Mouse (Mus musculus): ENCODE measurements at regions not wholly inside any gene's neighbourhood (a gene's known extent, or its start where the extent isn't known, plus 50 kb on each side); places are given as distances from the start of the nearest gene placed in this dataset.

- Histone ChIP-seq H3K36me3 (no peaks in the 10 kb centered on the region), H3K9me3 (replicated peaks) (no peaks in the 10 kb centered on the region), H3K9ac (no peak overlapping the region), H3K27ac (peak overlapping the region; percentile 54), H3K4me1 (replicated peaks) (peaks cover 12% of the 10 kb centered on the region; the same call in 1 of the 2 replicates), H3K4me3 (no peak overlapping the region), H3K27me3 (no peaks in the 10 kb centered on the region), H3K4me2 (0 out of 2 replicates have a peak overlapping the region, but pooled peaks have one; percentile 46)
- ATAC-seq (replicated peaks; ENCODE audit: insufficient number of reproducible peaks, insufficient read depth, low FRiP score, low read depth) = no peak
- WGBS = 49% methylated on average over 17 of the region's 17 CpGs
These were observed 85.0 kb downstream of the Bach1 start for GRCm38 (mm10) chr16:87783561-87784304.

GRCm38 (mm10) chr16:87784405-87784994 lies 85.8 kb downstream of the Bach1 start:
- H3K4me3 ChIP-seq = peak overlapping the region; percentile 18
- H3K9ac ChIP-seq = no peak overlapping the region
- WGBS = 29% methylated on average over 13 of the region's 13 CpGs
- no peaks in the 10 kb centered on the region for H3K36me3 ChIP-seq
- peak; percentile 71 for ATAC-seq (replicated peaks; ENCODE audit: insufficient number of reproducible peaks, insufficient read depth, low FRiP score, low read depth)
- peak overlapping the region; percentile 46 for H3K4me2 ChIP-seq
- peak overlapping the region; percentile 54 for H3K27ac ChIP-seq
- no peaks in the 10 kb centered on the region for H3K27me3 ChIP-seq
- H3K4me1 ChIP-seq (replicated peaks) = peaks cover 12% of the 10 kb centered on the region; the same call in 1 of the 2 replicates
- no peaks in the 10 kb centered on the region for H3K9me3 ChIP-seq (replicated peaks)

- Histone ChIP-seq H3K9me3 (replicated peaks) (no peaks in the 10 kb centered on the region), H3K4me1 (replicated peaks) (peaks cover 7% of the 10 kb centered on the region; the same call in 1 of the 2 replicates), H3K4me3 (no peak overlapping the region), H3K4me2 (no peak overlapping the region), H3K27me3 (no peaks in the 10 kb centered on the region), H3K9ac (no peak overlapping the region), H3K36me3 (no peaks in the 10 kb centered on the region), H3K27ac (no peak overlapping the region)
- WGBS = 86% methylated on average over 10 of the region's 10 CpGs
- ATAC-seq (replicated peaks; ENCODE audit: insufficient number of reproducible peaks, insufficient read depth, low FRiP score, low read depth) = no peak
These were observed 90.8 kb downstream of the Bach1 start for GRCm38 (mm10) chr16:87789539-87789938.

GRCm38 (mm10) chr16:87789957-87790356 lies 91.2 kb downstream of the Bach1 start:
- 78% methylated on average over 6 of the region's 6 CpGs for WGBS
- H3K9ac ChIP-seq = no peak overlapping the region

GRCm38 (mm10) chr16:87796514-87797248 lies 97.9 kb downstream of the Bach1 start:
- Histone ChIP-seq H3K4me3 (peak overlapping the region; percentile 45), H3K36me3 (no peaks in the 10 kb centered on the region), H3K27me3 (0 out of 2 replicates have a peak, but pooled peaks cover 3% of the 10 kb centered on the region), H3K27ac (no peak overlapping the region), H3K9me3 (replicated peaks) (no peaks in the 10 kb centered on the region), H3K9ac (peak overlapping the region; percentile 43), H3K4me1 (replicated peaks) (0 out of 2 replicates have a peak, but pooled peaks cover 4% of the 10 kb centered on the region), H3K4me2 (peak overlapping the region; percentile 79)
- WGBS = 6% methylated on average over 20 of the region's 20 CpGs
- no peak for ATAC-seq (replicated peaks; ENCODE audit: insufficient number of reproducible peaks, insufficient read depth, low FRiP score, low read depth)

More at GRCm38 (mm10) chr16:87789957-87790356, 91.2 kb downstream of the Bach1 start:
- H3K9me3 ChIP-seq (replicated peaks) = no peaks in the 10 kb centered on the region
- no peaks in the 10 kb centered on the region for H3K27me3 ChIP-seq
- H3K27ac ChIP-seq = no peak overlapping the region
- no peak overlapping the region for H3K4me2 ChIP-seq
- no peak for ATAC-seq (replicated peaks; ENCODE audit: insufficient number of reproducible peaks, insufficient read depth, low FRiP score, low read depth)
- peaks cover 3% of the 10 kb centered on the region; the same call in 1 of the 2 replicates for H3K4me1 ChIP-seq (replicated peaks)
- H3K4me3 ChIP-seq = no peak overlapping the region
- no peaks in the 10 kb centered on the region for H3K36me3 ChIP-seq

GRCm38 (mm10) chr16:87802317-87802716 lies 103.6 kb downstream of the Bach1 start:
- no peak overlapping the region for H3K4me2 ChIP-seq
- no peak for ATAC-seq (replicated peaks; ENCODE audit: insufficient number of reproducible peaks, insufficient read depth, low FRiP score, low read depth)
- H3K4me1 ChIP-seq (replicated peaks) = no peaks in the 10 kb centered on the region
- 81% methylated on average over 4 of the region's 4 CpGs for WGBS
- H3K36me3 ChIP-seq = no peaks in the 10 kb centered on the region
- H3K27me3 ChIP-seq = 0 out of 2 replicates have a peak, but pooled peaks cover 3% of the 10 kb centered on the region
- H3K9me3 ChIP-seq (replicated peaks) = no peaks in the 10 kb centered on the region
- no peak overlapping the region for H3K4me3 ChIP-seq
- no peak overlapping the region for H3K27ac ChIP-seq
- no peak overlapping the region for H3K9ac ChIP-seq

GRCm38 (mm10) chr16:87817590-87817989 lies 118.8 kb downstream of the Bach1 start:
- H3K4me1 ChIP-seq (replicated peaks) = no peaks in the 10 kb centered on the region
- H3K9me3 ChIP-seq (replicated peaks) = no peaks in the 10 kb centered on the region
- no peaks in the 10 kb centered on the region for H3K36me3 ChIP-seq
- H3K4me2 ChIP-seq = no peak overlapping the region
- no peak overlapping the region for H3K9ac ChIP-seq
- 79% methylated on average over 8 of the region's 8 CpGs for WGBS
- H3K27ac ChIP-seq = no peak overlapping the region
- H3K27me3 ChIP-seq = no peaks in the 10 kb centered on the region
- ATAC-seq (replicated peaks; ENCODE audit: insufficient number of reproducible peaks, insufficient read depth, low FRiP score, low read depth) = no peak
- no peak overlapping the region for H3K4me3 ChIP-seq

- no peak for ATAC-seq (replicated peaks; ENCODE audit: insufficient number of reproducible peaks, insufficient read depth, low FRiP score, low read depth)
- 73% methylated on average over 7 of the region's 7 CpGs for WGBS
- Histone ChIP-seq H3K36me3 (no peaks in the 10 kb centered on the region), H3K27me3 (no peaks in the 10 kb centered on the region), H3K9me3 (replicated peaks) (no peaks in the 10 kb centered on the region), H3K4me3 (no peak overlapping the region), H3K9ac (no peak overlapping the region), H3K27ac (no peak overlapping the region), H3K4me1 (replicated peaks) (no peaks in the 10 kb centered on the region), H3K4me2 (no peak overlapping the region)
These were observed 135.6 kb downstream of the Bach1 start for GRCm38 (mm10) chr16:87834296-87834695.

GRCm38 (mm10) chr16:87840949-87841546 lies 142.3 kb downstream of the Bach1 start:
- no peak overlapping the region; the same call in 1 of the 2 replicates for H3K9ac ChIP-seq
- peak overlapping the region; percentile 37; the same call in 1 of the 2 replicates for H3K4me2 ChIP-seq
- no peaks in the 10 kb centered on the region for H3K36me3 ChIP-seq
- H3K27ac ChIP-seq = no peak overlapping the region
- no peak; the same call in 1 of the 2 replicates for ATAC-seq (replicated peaks; ENCODE audit: insufficient number of reproducible peaks, insufficient read depth, low FRiP score, low read depth)
- H3K4me3 ChIP-seq = no peak overlapping the region
- no peaks in the 10 kb centered on the region for H3K9me3 ChIP-seq (replicated peaks)
- no peaks in the 10 kb centered on the region for H3K4me1 ChIP-seq (replicated peaks)
- WGBS = 14% methylated on average over 16 of the region's 16 CpGs
- no peaks in the 10 kb centered on the region for H3K27me3 ChIP-seq

Data from heart, embryonic 15.5 days (tissue).